Comparison of ENCODE assay signal across 8 mouse cellular contexts in the genomic region with DNA sequence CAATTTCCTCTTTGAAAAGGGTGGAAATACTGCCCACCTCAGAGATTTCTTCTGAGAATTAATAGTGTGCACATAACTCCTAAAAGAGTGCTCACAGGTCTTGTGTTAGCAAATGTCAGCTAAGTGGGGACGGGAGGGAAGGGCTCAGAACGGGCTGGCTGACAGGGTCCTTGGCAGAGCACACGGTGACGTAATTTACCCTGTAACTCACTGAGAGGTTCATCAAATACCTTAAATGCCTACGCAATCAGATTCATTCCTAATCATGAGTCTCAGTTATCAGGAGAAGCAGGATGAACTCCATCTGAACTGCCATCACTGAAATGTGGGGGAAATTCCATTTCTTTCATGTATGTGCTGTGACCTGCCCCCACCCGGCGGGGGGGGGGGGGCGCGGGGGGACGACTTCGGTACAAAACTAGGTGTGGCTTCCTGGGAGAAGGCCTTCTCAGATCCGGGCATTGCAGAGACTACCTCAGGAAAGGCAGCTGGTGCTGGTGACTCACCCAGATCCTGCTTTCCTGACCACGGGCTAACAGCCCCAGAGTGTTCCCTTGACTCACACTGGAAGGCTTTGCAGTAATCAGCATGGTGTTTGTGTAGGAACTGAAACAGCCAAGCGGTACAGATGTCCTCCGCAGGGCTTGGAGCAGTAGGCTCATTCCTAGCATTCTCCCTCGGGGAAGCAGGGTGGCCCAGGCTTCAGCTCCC.
DNase-seq lines count a peak whose midpoint lies in the region; ATAC-seq and TF ChIP-seq lines count a peak whose summit lies in the region.

No protein-coding gene starts in this region.

- ATAC-seq in embryonic facial prominence, embryonic 14.5 days (ENCODE audit: low read depth): peak; percentile 66
- ATAC-seq in lung, embryonic 16.5 days (ENCODE audit: low read depth): peak; percentile 85

- H3K4me3 ChIP-seq in kidney, adult 2 months (ENCODE audit: insufficient read depth, low read depth, low read length): no peak overlapping the region
- H3K4me3 ChIP-seq in embryonic facial prominence, embryonic 14.5 days (ENCODE audit: low read depth, low read length): no peak overlapping the region
- no peak overlapping the region for H3K4me3 ChIP-seq in lung, embryonic 16.5 days (ENCODE audit: low read length)

- peak; percentile 12 for DNase-seq in kidney, adult 2 months
- DNase-seq in kidney, adult 11 months: no peak
- peak; percentile 22 for DNase-seq in ZHBTc4 (ENCODE audit: low read depth, low spot score)
- peak; percentile 76 for DNase-seq in embryonic facial prominence, embryonic 14.5 days (ENCODE audit: low spot score)
- peak; percentile 71 for DNase-seq in heart, postnatal 25 days (ENCODE audit: low spot score)
- peak; percentile 18 for DNase-seq in yolk sac, embryonic 10.5 days (ENCODE audit: low spot score)
- DNase-seq in thymus, postnatal 4 days: no peak

- no peak overlapping the region for H3K4me2 ChIP-seq in embryonic facial prominence, embryonic 14.5 days (ENCODE audit: low read depth, low read length)
- peak overlapping the region; percentile 36 for H3K4me2 ChIP-seq in lung, embryonic 16.5 days (ENCODE audit: low read depth, low read length)

- H3K27me3 ChIP-seq in kidney, adult 2 months (replicated peaks; ENCODE audit: control insufficient read depth, insufficient read depth, low read length): no peaks in the 10 kb centered on the region
- no peaks in the 10 kb centered on the region for H3K27me3 ChIP-seq in embryonic facial prominence, embryonic 14.5 days (replicated peaks; ENCODE audit: control insufficient read depth, insufficient read depth, low read length)
- no peaks in the 10 kb centered on the region for H3K27me3 ChIP-seq in lung, embryonic 16.5 days (ENCODE audit: control insufficient read depth, insufficient read depth, low read depth, low read length)

- H3K36me3 ChIP-seq in kidney, adult 2 months (ENCODE audit: control insufficient read depth, insufficient read depth, low read length): no peaks in the 10 kb centered on the region
- no peaks in the 10 kb centered on the region for H3K36me3 ChIP-seq in embryonic facial prominence, embryonic 14.5 days (ENCODE audit: control insufficient read depth, insufficient read depth, low read length)
- no peaks in the 10 kb centered on the region for H3K36me3 ChIP-seq in lung, embryonic 16.5 days (ENCODE audit: control insufficient read depth, insufficient read depth, low read length)

- no peak for TF ChIP-seq CTCF in kidney, adult 2 months (conservative IDR thresholded peaks at IDR 0.05; ENCODE audit: insufficient read depth, insufficient read length, low read depth, low read length)

- no peaks in the 10 kb centered on the region for H3K9me3 ChIP-seq in embryonic facial prominence, embryonic 14.5 days (ENCODE audit: control insufficient read depth, low read length)
- no peaks in the 10 kb centered on the region for H3K9me3 ChIP-seq in lung, embryonic 16.5 days (ENCODE audit: control insufficient read depth, low read length)

- intact Hi-C loops in heart, postnatal 25 days (cut with DNase I): loop anchor here (5.0 kb wide), 2 partner anchors 63 to 72 kb away; partner anchors contain the start of genes Iqck and Knop1

- no peaks in the 10 kb centered on the region for H3K4me1 ChIP-seq in kidney, adult 2 months (ENCODE audit: control insufficient read depth, insufficient read depth, low read length)
- peaks cover 13% of the 10 kb centered on the region; the same call in 1 of the 2 replicates for H3K4me1 ChIP-seq in embryonic facial prominence, embryonic 14.5 days (ENCODE audit: control insufficient read depth, insufficient read depth, low read length)
- peaks cover 13% of the 10 kb centered on the region for H3K4me1 ChIP-seq in lung, embryonic 16.5 days (replicated peaks; ENCODE audit: control insufficient read depth, insufficient read depth, low read length)

- H3K27ac ChIP-seq in kidney, adult 2 months (ENCODE audit: insufficient read depth, low read depth, low read length): 0 out of 2 replicates have a peak overlapping the region, but pooled peaks have one; percentile 11
- H3K27ac ChIP-seq in embryonic facial prominence, embryonic 14.5 days (replicated peaks; ENCODE audit: low read depth, low read length): peak overlapping the region; percentile 59
- peak overlapping the region; percentile 54 for H3K27ac ChIP-seq in lung, embryonic 16.5 days (ENCODE audit: low read length)

- WGBS in kidney, adult 2 months: 28% methylated on average over 16 of the region's 16 CpGs
- WGBS in embryonic facial prominence, embryonic 14.5 days: 17% methylated on average over 10 of the region's 16 CpGs
- WGBS in lung, embryonic 16.5 days: 8% methylated on average over 16 of the region's 16 CpGs

- H3K9ac ChIP-seq in embryonic facial prominence, embryonic 14.5 days (ENCODE audit: low read depth, low read length): no peak overlapping the region
- H3K9ac ChIP-seq in lung, embryonic 16.5 days (ENCODE audit: low read length): no peak overlapping the region

- no peak for TF ChIP-seq POLR2A in kidney, adult 2 months (IDR thresholded peaks at IDR 0.05; ENCODE audit: low read depth, low read length)

Comparison
In these comparisons a context has a peak if more than half of its experiments do, and no peak if none do; other contexts are left out.
1. DNase-seq: peak in kidney, adult 2 months (single experiment), ZHBTc4 (single experiment), embryonic facial prominence, embryonic 14.5 days (single experiment), heart, postnatal 25 days (single experiment) and yolk sac, embryonic 10.5 days (single experiment); none in kidney, adult 11 months (single experiment) and thymus, postnatal 4 days (single experiment).
2. Peak in every context shown above with its lines, with median percentiles within 50 percentile points of each other: H3K27ac ChIP-seq.